Mouse (Mus musculus): ENCODE measurements around the gene Olfr156.

DNA sequence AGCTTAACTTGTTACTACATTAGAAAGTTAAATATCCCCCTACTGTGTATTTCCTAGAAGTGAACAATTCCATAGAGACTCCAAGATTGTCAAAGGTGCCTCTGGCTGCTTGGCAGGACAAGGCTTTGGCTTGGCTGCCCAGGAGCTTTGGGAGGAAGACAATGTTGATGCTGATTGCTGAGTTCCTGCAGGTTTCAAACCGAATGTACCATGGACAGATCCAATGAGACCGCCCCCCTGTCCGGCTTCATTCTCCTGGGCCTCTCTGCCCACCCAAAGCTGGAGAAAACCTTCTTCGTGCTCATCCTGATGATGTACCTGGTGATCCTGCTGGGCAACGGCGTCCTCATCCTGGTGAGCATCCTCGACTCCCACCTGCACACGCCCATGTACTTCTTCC lies 30.4 kb upstream of the Olfr156 start:
- TF ChIP-seq MYOG (IDR thresholded peaks at IDR 0.05; ENCODE audit: control insufficient read depth in 1 of 3, insufficient read depth in 1 of 3, insufficient read length in 2 of 3, low read depth in 2 of 3): no peak
- TF ChIP-seq POLR2A (IDR thresholded peaks at IDR 0.05; ENCODE audit: insufficient read length, low read depth): no peak
- no peak for TF ChIP-seq TCF12 (IDR thresholded peaks at IDR 0.05; ENCODE audit: insufficient read depth, poor library complexity, severe bottlenecking)
- TF ChIP-seq E2F4 (IDR thresholded peaks at IDR 0.05; ENCODE audit: insufficient read depth): no peak
- TF ChIP-seq MAX (IDR thresholded peaks at IDR 0.05; ENCODE audit: low read depth): no peak
- TF ChIP-seq SRF (IDR thresholded peaks at IDR 0.05; ENCODE audit: control insufficient read depth, insufficient read length, low read depth): no peak
- no peak for TF ChIP-seq USF1 (IDR thresholded peaks at IDR 0.05; ENCODE audit: low read depth)
- no peak for TF ChIP-seq REST (IDR thresholded peaks at IDR 0.05; ENCODE audit: insufficient read depth, insufficient read length)
- no peak for TF ChIP-seq TCF3 (IDR thresholded peaks at IDR 0.05; ENCODE audit: insufficient read length, low read depth)
- TF ChIP-seq POLR2AphosphoS2 (IDR thresholded peaks at IDR 0.05; ENCODE audit: insufficient read length, low read depth): no peak
